Mouse (Mus musculus) fat pad, adult 2 months (tissue): ENCODE results near the gene Crtc2.
A peak's percentile ranks its signal among the peaks of the same experiment; 100 is the strongest.
"Not testable (repeated sequence)": the region's sequence is repeated elsewhere in the genome, so short reads cannot be mapped to it uniquely, and the experiment has no call there.

Source experiments
- DNase-seq: peaks from one replicate; pipeline ENCODE4 v3.0.0-alpha.2; 2011; ENCODE audit warnings: low read depth, low spot score; ENCODE audit errors: extremely low read depth

Crtc2 gene

GRCm38 (mm10) chr3:90266901-90267775 lies 13.2 kb downstream of the Crtc2 start:
- no peak for DNase-seq

- no peak for DNase-seq
Observed at GRCm38 (mm10) chr3:90268190-90268589, 14.2 kb downstream of the Crtc2 start.

- DNase-seq = no peak
Observed at GRCm38 (mm10) chr3:90268971-90269370, 15.0 kb downstream of the Crtc2 start.

GRCm38 (mm10) chr3:90270784-90271183 lies 16.8 kb downstream of the Crtc2 start:
- no peak for DNase-seq

- DNase-seq = no peak
Observed at GRCm38 (mm10) chr3:90272170-90272569, 18.2 kb downstream of the Crtc2 start.

- no peak for DNase-seq
Observed at GRCm38 (mm10) chr3:90273855-90274254, 19.9 kb downstream of the Crtc2 start.

GRCm38 (mm10) chr3:90275286-90275685 lies 21.3 kb downstream of the Crtc2 start:
- no peak for DNase-seq

GRCm38 (mm10) chr3:90276858-90277257 lies 22.9 kb downstream of the Crtc2 start:
- DNase-seq = no peak

- DNase-seq = no peak
Observed at GRCm38 (mm10) chr3:90277793-90278192, 23.8 kb downstream of the Crtc2 start.

GRCm38 (mm10) chr3:90278211-90278610 lies 24.2 kb downstream of the Crtc2 start:
- no peak for DNase-seq

- DNase-seq = no peak
Observed at GRCm38 (mm10) chr3:90279216-90279615, 25.3 kb downstream of the Crtc2 start.

GRCm38 (mm10) chr3:90279743-90280142 lies 25.8 kb downstream of the Crtc2 start:
- no peak for DNase-seq

- no peak for DNase-seq
Observed at GRCm38 (mm10) chr3:90280708-90281107, 26.7 kb downstream of the Crtc2 start.

GRCm38 (mm10) chr3:90284150-90284549 lies 30.2 kb downstream of the Crtc2 start:
- no peak for DNase-seq

GRCm38 (mm10) chr3:90289403-90289802 lies 35.4 kb downstream of the Crtc2 start:
- not testable (repeated sequence) for DNase-seq

- no peak for DNase-seq
Observed at GRCm38 (mm10) chr3:90290602-90291001, 36.6 kb downstream of the Crtc2 start.

- DNase-seq = no peak
Observed at GRCm38 (mm10) chr3:90291982-90292344, 38.0 kb downstream of the Crtc2 start.

- peak; percentile 99 for DNase-seq
Observed at GRCm38 (mm10) chr3:90292345-90293275, 38.6 kb downstream of the Crtc2 start, which contains the start of gene Gatad2b. Gatad2b (plus strand) TSS chr3:90293178.

GRCm38 (mm10) chr3:90293352-90294063 lies 39.5 kb downstream of the Crtc2 start:
- DNase-seq = no peak

GRCm38 (mm10) chr3:90294064-90294440 lies 40.1 kb downstream of the Crtc2 start:
- no peak for DNase-seq

- DNase-seq = no peak
Observed at GRCm38 (mm10) chr3:90294651-90295050, 40.7 kb downstream of the Crtc2 start.
